Mouse (Mus musculus): ENCODE results near the gene Kmt5a.
A peak's percentile ranks its signal among the peaks of the same experiment; 100 is the strongest.
"Not testable (repeated sequence)": the region's sequence is repeated elsewhere in the genome, so short reads cannot be mapped to it uniquely, and the experiment has no call there.

Gene Kmt5a

GRCm38 (mm10) chr5:124482966-124483654, 43.4 kb downstream of the Kmt5a start, which contains the start of gene Snrnp35:
Gene Snrnp35, plus strand, starts transcription at chr5:124483134.
- peak; percentile 81 for DNase-seq (ENCODE audit: low read depth, low spot score)

GRCm38 (mm10) chr5:124483655-124484396, 44.1 kb downstream of the Kmt5a start:
- no peak for DNase-seq (ENCODE audit: low read depth, low spot score)

- no peak for DNase-seq (ENCODE audit: low read depth, low spot score)
Measured at GRCm38 (mm10) chr5:124485654-124486053, 45.9 kb downstream of the Kmt5a start.

GRCm38 (mm10) chr5:124488885-124489284, 49.2 kb downstream of the Kmt5a start:
- DNase-seq (ENCODE audit: low read depth, low spot score): no peak

GRCm38 (mm10) chr5:124491732-124492131, 52.0 kb downstream of the Kmt5a start:
- DNase-seq (ENCODE audit: low read depth, low spot score): no peak

- DNase-seq (ENCODE audit: low read depth, low spot score): no peak
Measured at GRCm38 (mm10) chr5:124492618-124493017, 52.9 kb downstream of the Kmt5a start.

GRCm38 (mm10) chr5:124493455-124493854, 53.7 kb downstream of the Kmt5a start:
- no peak for DNase-seq (ENCODE audit: low read depth, low spot score)

GRCm38 (mm10) chr5:124495547-124495946, 55.8 kb downstream of the Kmt5a start:
- DNase-seq (ENCODE audit: low read depth, low spot score): no peak

- no peak for DNase-seq (ENCODE audit: low read depth, low spot score)
Measured at GRCm38 (mm10) chr5:124496614-124497514, 57.1 kb downstream of the Kmt5a start.

GRCm38 (mm10) chr5:124498221-124498876, 58.6 kb downstream of the Kmt5a start:
- DNase-seq (ENCODE audit: low read depth, low spot score): no peak

- DNase-seq (ENCODE audit: low read depth, low spot score): no peak
Measured at GRCm38 (mm10) chr5:124499001-124499400, 59.3 kb downstream of the Kmt5a start.

- DNase-seq (ENCODE audit: low read depth, low spot score): not testable (repeated sequence)
Measured at GRCm38 (mm10) chr5:124500037-124500436, 60.3 kb downstream of the Kmt5a start.

GRCm38 (mm10) chr5:124500573-124500972, 60.8 kb downstream of the Kmt5a start:
- DNase-seq (ENCODE audit: low read depth, low spot score): no peak

- no peak for DNase-seq (ENCODE audit: low read depth, low spot score)
Measured at GRCm38 (mm10) chr5:124501541-124501940, 61.8 kb downstream of the Kmt5a start.

GRCm38 (mm10) chr5:124503742-124504141, 64.0 kb downstream of the Kmt5a start:
- DNase-seq (ENCODE audit: low read depth, low spot score): no peak

- DNase-seq (ENCODE audit: low read depth, low spot score): no peak
Measured at GRCm38 (mm10) chr5:124505235-124505634, 65.5 kb downstream of the Kmt5a start.

GRCm38 (mm10) chr5:124506731-124507359, 67.1 kb downstream of the Kmt5a start:
- DNase-seq (ENCODE audit: low read depth, low spot score): no peak

GRCm38 (mm10) chr5:124509200-124509599, 69.5 kb downstream of the Kmt5a start:
- no peak for DNase-seq (ENCODE audit: low read depth, low spot score)

- DNase-seq (ENCODE audit: low read depth, low spot score): no peak
Measured at GRCm38 (mm10) chr5:124509742-124510237, 70.1 kb downstream of the Kmt5a start.

- no peak for DNase-seq (ENCODE audit: low read depth, low spot score)
Measured at GRCm38 (mm10) chr5:124510536-124511050, 70.9 kb downstream of the Kmt5a start.
